Mouse (Mus musculus): ENCODE data around the gene Pdgfa. TPM values are rescaled to one million over a fixed set of nuclear protein-coding genes. Genes with fewer than 3 reads are reported as not detected.

The Pdgfa gene
- polyA plus RNA-seq, 1 experiment: 91.5 TPM

DNA sequence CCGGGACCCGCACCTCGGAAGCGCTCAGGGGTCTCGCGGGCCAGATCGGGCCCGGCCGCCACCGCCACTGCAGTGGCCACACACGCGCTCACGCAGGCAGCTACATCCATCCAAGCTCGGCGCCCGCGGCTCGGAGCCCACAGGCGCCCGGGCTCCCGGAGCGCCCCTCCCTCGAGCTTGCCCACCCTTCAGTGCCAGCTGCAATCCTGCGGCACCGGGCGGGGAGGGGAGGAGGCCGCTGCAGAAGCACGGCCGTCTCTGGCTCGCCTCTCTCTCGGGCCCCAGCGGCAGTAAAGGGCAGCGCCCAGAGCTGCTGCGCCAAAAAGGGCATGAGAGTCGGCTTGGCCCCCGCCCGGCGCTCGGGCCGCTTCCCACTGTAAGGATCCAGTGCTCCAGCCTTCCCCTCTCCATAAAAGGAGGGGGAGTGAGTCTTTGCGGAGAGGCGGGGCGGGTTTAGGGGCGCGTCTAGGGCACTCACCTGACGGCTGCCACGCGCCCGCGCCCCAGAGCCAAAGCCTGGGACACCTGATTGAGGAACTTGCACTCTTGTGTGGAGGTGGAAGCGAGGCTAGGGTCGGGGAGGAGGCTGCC lies 1.4 kb downstream of the Pdgfa start:
- 3% methylated on average over 51 of the region's 52 CpGs for WGBS
- DNase-seq: peak; percentile 80
- Histone ChIP-seq H3K4me1 (ENCODE audit: control insufficient read depth, insufficient read depth, low read length) (peaks cover 23% of the 10 kb centered on the region), H3K4me3 (replicated peaks; ENCODE audit: extremely low read depth, low read depth, low read length) (peak overlapping the region; percentile 73)
- peak; percentile 33; the same call in 1 of the 2 replicates for TF ChIP-seq POLR2A (IDR thresholded peaks at IDR 0.05; ENCODE audit: borderline replicate concordance, extremely low read depth, low read depth, low read length)
- no peak for TF ChIP-seq CTCF (IDR thresholded peaks at IDR 0.05; ENCODE audit: insufficient read depth, low read length)

DNA sequence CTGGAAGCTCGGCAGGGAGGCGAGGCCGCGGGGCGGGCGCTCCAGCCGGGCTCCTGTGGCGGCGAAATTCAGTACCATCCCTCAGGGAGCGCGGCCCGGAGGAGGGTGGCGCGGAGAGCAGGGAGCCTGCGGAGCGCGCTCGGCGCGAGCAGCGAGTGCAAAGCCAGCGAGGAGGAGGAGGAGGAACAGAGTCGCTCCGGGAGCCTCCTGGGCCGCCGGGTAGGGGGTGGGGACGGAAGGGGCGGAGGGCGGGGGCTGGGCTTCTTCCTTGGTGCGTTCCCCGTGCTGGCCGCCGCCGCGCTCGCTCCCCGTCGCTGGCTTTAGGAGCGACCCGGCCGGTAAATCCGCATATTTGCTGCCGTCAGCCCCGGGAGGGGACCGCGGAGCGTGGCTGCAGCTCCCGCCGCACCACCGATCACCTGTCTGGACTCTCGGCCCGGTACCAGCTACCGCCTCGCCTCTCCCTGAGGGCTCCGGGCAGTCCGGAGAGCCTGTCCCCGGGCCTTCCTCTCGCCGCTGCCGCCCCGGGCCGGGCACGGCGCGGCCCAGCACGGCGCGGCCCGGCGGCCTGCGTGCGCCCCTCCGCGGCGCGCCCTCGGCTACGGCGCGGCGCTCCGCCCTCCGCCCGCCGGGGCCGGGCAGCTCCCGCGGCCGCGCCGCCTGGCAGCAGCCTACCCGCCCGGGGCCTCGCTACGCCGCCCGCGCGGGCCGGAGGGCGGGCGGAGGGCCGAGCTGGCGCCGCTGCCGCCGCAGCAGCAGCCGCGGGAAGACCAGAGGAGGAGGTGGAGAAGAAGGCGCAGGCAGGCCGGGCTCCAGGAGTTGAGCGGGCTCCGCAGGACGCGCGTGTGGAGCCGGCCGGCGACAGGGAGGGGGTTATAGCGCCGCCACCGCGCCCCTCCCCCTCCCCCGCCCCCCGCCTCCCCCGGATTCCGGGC lies 2.1 kb downstream of the Pdgfa start:
- H3K4me3 ChIP-seq (replicated peaks; ENCODE audit: extremely low read depth, low read depth, low read length): peak overlapping the region; percentile 73
- DNase-seq: peak; percentile 82
- peaks cover 23% of the 10 kb centered on the region for H3K4me1 ChIP-seq (ENCODE audit: control insufficient read depth, insufficient read depth, low read length)
- 4% methylated on average over 118 of the region's 127 CpGs for WGBS
- no peak for TF ChIP-seq CTCF (IDR thresholded peaks at IDR 0.05; ENCODE audit: insufficient read depth, low read length)
- peak; percentile 56; the same call in 1 of the 2 replicates for TF ChIP-seq POLR2A (IDR thresholded peaks at IDR 0.05; ENCODE audit: borderline replicate concordance, extremely low read depth, low read depth, low read length)

DNA sequence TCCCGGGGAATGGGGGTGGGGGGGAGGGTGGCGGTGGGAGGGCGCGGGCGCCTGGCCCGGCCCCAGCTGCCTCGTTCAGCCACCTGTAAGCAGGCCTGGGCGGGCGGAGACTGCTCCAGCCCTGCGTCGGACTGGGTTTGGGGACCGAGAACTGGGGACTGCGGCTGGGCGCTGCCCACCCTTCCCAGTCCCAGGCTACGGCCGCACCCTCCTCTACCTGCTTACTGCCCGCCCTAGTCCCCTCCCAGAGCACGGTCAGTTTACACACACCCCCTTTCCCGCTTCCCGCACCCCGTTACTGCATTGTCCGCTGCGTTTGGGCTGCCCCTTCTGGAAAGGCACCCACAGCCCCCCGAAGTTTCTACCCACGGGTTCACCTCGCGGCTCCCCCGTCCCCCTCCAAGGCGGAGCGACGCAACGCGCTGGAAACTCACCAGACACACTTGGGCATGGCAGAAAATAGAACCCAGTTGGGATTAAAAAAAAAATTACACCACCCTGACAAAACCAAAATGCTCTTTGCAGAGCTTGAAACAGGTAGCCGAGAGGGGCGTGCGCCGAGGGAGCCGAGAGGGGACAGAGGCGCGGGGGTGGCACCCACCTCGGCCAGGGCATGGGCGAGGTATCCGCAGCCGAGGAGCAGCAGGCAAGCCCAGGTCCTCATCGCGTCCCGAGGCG lies 2.9 kb downstream of the Pdgfa start:
- Histone ChIP-seq H3K4me1 (ENCODE audit: control insufficient read depth, insufficient read depth, low read length) (peaks cover 23% of the 10 kb centered on the region), H3K4me3 (replicated peaks; ENCODE audit: extremely low read depth, low read depth, low read length) (peak overlapping the region; percentile 73)
- 2% methylated on average over 47 of the region's 48 CpGs for WGBS
- TF ChIP-seq POLR2A (IDR thresholded peaks at IDR 0.05; ENCODE audit: borderline replicate concordance, extremely low read depth, low read depth, low read length) (no peak), CTCF (IDR thresholded peaks at IDR 0.05; ENCODE audit: insufficient read depth, low read length) (no peak)
- DNase-seq: peak; percentile 63

DNA sequence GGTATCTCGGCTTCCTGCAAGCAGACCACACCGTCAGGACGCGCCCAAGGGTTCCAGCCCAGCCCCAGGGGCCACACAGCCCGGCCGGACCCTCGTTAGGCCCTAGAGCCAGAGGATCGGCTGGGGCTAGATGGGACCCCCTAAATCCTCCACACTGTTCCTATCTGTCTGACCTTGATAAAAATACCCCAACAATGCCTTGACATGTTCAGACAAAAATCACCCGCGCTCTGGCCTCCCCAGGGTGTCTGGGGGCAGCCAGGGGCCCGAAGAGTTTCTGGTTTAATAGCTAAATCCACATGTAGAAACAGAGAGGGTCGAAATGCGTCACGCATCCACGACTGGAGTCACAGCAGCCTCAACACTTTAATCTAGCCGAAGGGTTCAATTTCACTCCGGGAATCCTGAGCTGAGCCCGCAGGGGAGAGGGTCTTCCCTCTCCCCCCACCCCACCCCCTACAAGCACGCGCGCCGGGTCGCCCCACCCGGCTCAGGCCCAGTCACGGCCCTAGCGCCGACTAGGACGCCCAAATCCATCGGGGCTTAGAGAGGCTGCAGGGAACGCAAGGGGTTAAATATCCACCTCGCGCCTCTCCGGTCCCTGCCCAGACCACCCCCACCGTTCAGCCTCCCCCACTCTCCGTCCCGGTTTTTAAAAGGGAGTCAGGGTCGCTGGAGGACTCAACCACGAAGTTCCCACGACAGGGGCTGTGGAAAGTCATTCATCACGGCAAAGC lies 3.6 kb downstream of the Pdgfa start:
- no peak for TF ChIP-seq POLR2A (IDR thresholded peaks at IDR 0.05; ENCODE audit: borderline replicate concordance, extremely low read depth, low read depth, low read length)
- no peak for TF ChIP-seq CTCF (IDR thresholded peaks at IDR 0.05; ENCODE audit: insufficient read depth, low read length)
- WGBS: 2% methylated on average over 40 of the region's 40 CpGs
- Histone ChIP-seq H3K4me1 (ENCODE audit: control insufficient read depth, insufficient read depth, low read length) (peaks cover 25% of the 10 kb centered on the region), H3K4me3 (replicated peaks; ENCODE audit: extremely low read depth, low read depth, low read length) (peak overlapping the region; percentile 73)
- peak; percentile 31 for DNase-seq

- TF ChIP-seq CTCF (IDR thresholded peaks at IDR 0.05; ENCODE audit: insufficient read depth, low read length): no peak
- no peak for TF ChIP-seq POLR2A (IDR thresholded peaks at IDR 0.05; ENCODE audit: borderline replicate concordance, extremely low read depth, low read depth, low read length)
- Histone ChIP-seq H3K4me1 (ENCODE audit: control insufficient read depth, insufficient read depth, low read length) (peaks cover 23% of the 10 kb centered on the region), H3K4me3 (replicated peaks; ENCODE audit: extremely low read depth, low read depth, low read length) (peak overlapping the region; percentile 73)
- WGBS: 19% methylated on average over 59 of the region's 59 CpGs
- DNase-seq: peak; percentile 41
Observed at GRCm38 (mm10) chr5:138992611-138993370, 4.4 kb downstream of the Pdgfa start.

DNA sequence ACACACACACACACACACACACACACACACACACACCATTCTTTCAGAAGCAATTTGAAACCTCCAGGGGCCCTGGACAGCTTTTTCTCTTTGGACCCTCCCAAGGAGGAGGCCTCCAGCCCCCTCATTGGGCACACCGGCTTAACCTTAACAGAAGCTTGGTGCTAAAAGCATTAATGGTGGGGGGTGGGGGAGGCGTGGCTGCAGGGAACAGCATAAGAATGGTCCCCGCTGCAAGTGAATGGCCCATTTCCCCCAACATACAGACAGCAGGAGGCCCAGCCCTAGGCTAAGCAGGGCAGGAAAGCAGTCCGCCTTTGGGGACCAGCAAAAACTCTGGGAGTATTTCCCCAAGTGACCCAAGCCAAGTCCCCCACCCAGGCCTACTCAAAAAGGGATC lies 5.4 kb downstream of the Pdgfa start:
- no peak for DNase-seq
- no peak for TF ChIP-seq CTCF (IDR thresholded peaks at IDR 0.05; ENCODE audit: insufficient read depth, low read length)
- TF ChIP-seq POLR2A (IDR thresholded peaks at IDR 0.05; ENCODE audit: borderline replicate concordance, extremely low read depth, low read depth, low read length): no peak
- H3K4me1 ChIP-seq (ENCODE audit: control insufficient read depth, insufficient read depth, low read length): peaks cover 16% of the 10 kb centered on the region
- WGBS: 81% methylated on average over 4 of the region's 4 CpGs
- H3K4me3 ChIP-seq (replicated peaks; ENCODE audit: extremely low read depth, low read depth, low read length): no peak overlapping the region

GRCm38 (mm10) chr5:138990659-138991380 lies 6.3 kb downstream of the Pdgfa start:
- TF ChIP-seq POLR2A (IDR thresholded peaks at IDR 0.05; ENCODE audit: borderline replicate concordance, extremely low read depth, low read depth, low read length) (no peak), CTCF (IDR thresholded peaks at IDR 0.05; ENCODE audit: insufficient read depth, low read length) (no peak)
- WGBS: 51% methylated on average over 7 of the region's 7 CpGs

DNA sequence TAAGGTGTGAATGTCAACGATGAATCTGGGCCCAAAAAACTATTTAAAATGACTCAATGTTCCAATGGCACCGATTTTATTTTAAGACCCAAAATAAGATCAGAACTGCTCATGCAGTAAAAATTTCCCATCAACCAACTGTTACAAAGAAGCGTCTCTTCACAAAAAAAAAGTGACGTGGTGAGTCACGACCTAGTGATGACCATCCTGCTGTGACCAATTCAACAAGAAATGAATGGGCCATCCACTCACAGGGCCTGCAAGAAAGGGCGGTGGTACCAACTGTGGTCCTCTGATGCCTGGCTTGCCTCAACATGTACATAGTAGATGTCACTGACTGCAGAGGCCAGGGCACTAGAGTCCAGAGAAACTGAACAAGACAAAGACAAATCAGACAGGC lies 7.6 kb downstream of the Pdgfa start:
- TF ChIP-seq POLR2A (IDR thresholded peaks at IDR 0.05; ENCODE audit: borderline replicate concordance, extremely low read depth, low read depth, low read length) (no peak), CTCF (IDR thresholded peaks at IDR 0.05; ENCODE audit: insufficient read depth, low read length) (no peak)
- WGBS: 77% methylated on average over 6 of the region's 6 CpGs
- Histone ChIP-seq H3K4me3 (replicated peaks; ENCODE audit: extremely low read depth, low read depth, low read length) (no peak overlapping the region), H3K4me1 (ENCODE audit: control insufficient read depth, insufficient read depth, low read length) (peaks cover 14% of the 10 kb centered on the region)
- no peak for DNase-seq

More at GRCm38 (mm10) chr5:138990659-138991380, 6.3 kb downstream of the Pdgfa start:
- Histone ChIP-seq H3K4me1 (ENCODE audit: control insufficient read depth, insufficient read depth, low read length) (peaks cover 14% of the 10 kb centered on the region), H3K4me3 (replicated peaks; ENCODE audit: extremely low read depth, low read depth, low read length) (no peak overlapping the region)
- peak; percentile 79 for DNase-seq
